Mouse (Mus musculus): Measurements from ENCODE around the gene Slc17a3. TPM values are rescaled to one million over a fixed set of nuclear protein-coding genes. Genes with fewer than 3 reads are reported as not detected.

Gene Slc17a3
- polyA plus RNA-seq, 1 experiment from 2014 or later, result 2.3 TPM

Other genes with a start within 250 kb of the Slc17a3 start
- gene Hist1h2be, start 218.3 kb upstream of the Slc17a3 start, polyA plus RNA-seq (2015; fragmentation: Nextera tagmentation; extraction: Ambion mirVana), result 1.3 and 2.0 TPM in 2 replicates
- gene Hist1h1e, start 216.9 kb upstream of the Slc17a3 start, polyA plus RNA-seq (2015; fragmentation: Nextera tagmentation; extraction: Ambion mirVana), result 24.3 and 26.2 TPM in 2 replicates
- 0.89 and 1.0 TPM in 2 replicates for gene Hist1h2ac, start 155.5 kb upstream of the Slc17a3 start, polyA plus RNA-seq (2015; fragmentation: Nextera tagmentation; extraction: Ambion mirVana)
- 81.2 and 88.9 TPM in 2 replicates for gene Hist1h2bc, start 155.2 kb upstream of the Slc17a3 start, polyA plus RNA-seq (2015; fragmentation: Nextera tagmentation; extraction: Ambion mirVana)
- not detected in 2 replicates for gene Hist1h1t, start 143.6 kb upstream of the Slc17a3 start, polyA plus RNA-seq (2015; fragmentation: Nextera tagmentation; extraction: Ambion mirVana)
- 5.4 and 8.6 TPM in 2 replicates for gene Hist1h4c, start 141.0 kb upstream of the Slc17a3 start, polyA plus RNA-seq (2015; fragmentation: Nextera tagmentation; extraction: Ambion mirVana)
- gene Hfe, start 128.6 kb upstream of the Slc17a3 start, polyA plus RNA-seq (2015; fragmentation: Nextera tagmentation; extraction: Ambion mirVana), result 6.6 and 8.8 TPM in 2 replicates
- gene Hist1h1c, start 100.6 kb upstream of the Slc17a3 start, polyA plus RNA-seq (2015; fragmentation: Nextera tagmentation; extraction: Ambion mirVana), result 60.3 and 72.2 TPM in 2 replicates
- gene Hist1h3c, start 93.8 kb upstream of the Slc17a3 start, polyA plus RNA-seq (2015; fragmentation: Nextera tagmentation; extraction: Ambion mirVana), result 5.2 and 5.9 TPM in 2 replicates
- 3.9 and 5.6 TPM in 2 replicates for gene Hist1h2bb, start 92.7 kb upstream of the Slc17a3 start, polyA plus RNA-seq (2015; fragmentation: Nextera tagmentation; extraction: Ambion mirVana)
- 54.0 and 76.2 TPM in 2 replicates for gene Hist1h2ab, start 88.3 kb upstream of the Slc17a3 start, polyA plus RNA-seq (2015; fragmentation: Nextera tagmentation; extraction: Ambion mirVana)
- gene Hist1h3b, start 87.2 kb upstream of the Slc17a3 start, polyA plus RNA-seq (2015; fragmentation: Nextera tagmentation; extraction: Ambion mirVana), result 10.4 and 29.5 TPM in 2 replicates
- 3.7 and 5.5 TPM in 2 replicates for gene Hist1h4b, start 82.4 kb upstream of the Slc17a3 start, polyA plus RNA-seq (2015; fragmentation: Nextera tagmentation; extraction: Ambion mirVana)
- 0.86 TPM in 1 of 2 replicates, not detected in the other for gene Hist1h4a, start 78.2 kb upstream of the Slc17a3 start, polyA plus RNA-seq (2015; fragmentation: Nextera tagmentation; extraction: Ambion mirVana)
- gene Hist1h3a, start 77.0 kb upstream of the Slc17a3 start, polyA plus RNA-seq (2015; fragmentation: Nextera tagmentation; extraction: Ambion mirVana), result 3.2 and 8.3 TPM in 2 replicates
- 4.3 and 8.1 TPM in 2 replicates for gene Hist1h1a, start 75.8 kb upstream of the Slc17a3 start, polyA plus RNA-seq (2015; fragmentation: Nextera tagmentation; extraction: Ambion mirVana)
- gene Trim38, start 69.5 kb upstream of the Slc17a3 start, polyA plus RNA-seq (2015; fragmentation: Nextera tagmentation; extraction: Ambion mirVana), result 0.14 TPM in 1 of 2 replicates, not detected in the other
- 0.52 and 0.57 TPM in 2 replicates for gene Slc17a2, start 32.4 kb upstream of the Slc17a3 start, polyA plus RNA-seq (2015; fragmentation: Nextera tagmentation; extraction: Ambion mirVana)
- 0.05 TPM in 1 of 2 replicates, not detected in the other for gene Slc17a1, start 28.3 kb downstream of the Slc17a3 start, polyA plus RNA-seq (2015; fragmentation: Nextera tagmentation; extraction: Ambion mirVana)
- 0.06 and 0.07 TPM in 2 replicates for gene Slc17a4, start 75.6 kb downstream of the Slc17a3 start, polyA plus RNA-seq (2015; fragmentation: Nextera tagmentation; extraction: Ambion mirVana)
- gene Hist1h2ba, start 94.7 kb downstream of the Slc17a3 start, polyA plus RNA-seq (2015; fragmentation: Nextera tagmentation; extraction: Ambion mirVana), result not detected in 2 replicates
- not detected in 2 replicates for gene Hist1h2aa, start 95.0 kb downstream of the Slc17a3 start, polyA plus RNA-seq (2015; fragmentation: Nextera tagmentation; extraction: Ambion mirVana)
- gene Scgn, start 151.8 kb downstream of the Slc17a3 start, polyA plus RNA-seq (2015; fragmentation: Nextera tagmentation; extraction: Ambion mirVana), result not detected in 2 replicates

Measured in liver, embryonic 13.5 days (tissue).